Mouse (Mus musculus): Measurements from ENCODE around the gene Myo19. TPM values are rescaled to one million over a fixed set of nuclear protein-coding genes. Genes with fewer than 3 reads are reported as not detected.

Gene Myo19
- polyA plus RNA-seq, 1 experiment from 2014 or later: 10.9 TPM

DNA sequence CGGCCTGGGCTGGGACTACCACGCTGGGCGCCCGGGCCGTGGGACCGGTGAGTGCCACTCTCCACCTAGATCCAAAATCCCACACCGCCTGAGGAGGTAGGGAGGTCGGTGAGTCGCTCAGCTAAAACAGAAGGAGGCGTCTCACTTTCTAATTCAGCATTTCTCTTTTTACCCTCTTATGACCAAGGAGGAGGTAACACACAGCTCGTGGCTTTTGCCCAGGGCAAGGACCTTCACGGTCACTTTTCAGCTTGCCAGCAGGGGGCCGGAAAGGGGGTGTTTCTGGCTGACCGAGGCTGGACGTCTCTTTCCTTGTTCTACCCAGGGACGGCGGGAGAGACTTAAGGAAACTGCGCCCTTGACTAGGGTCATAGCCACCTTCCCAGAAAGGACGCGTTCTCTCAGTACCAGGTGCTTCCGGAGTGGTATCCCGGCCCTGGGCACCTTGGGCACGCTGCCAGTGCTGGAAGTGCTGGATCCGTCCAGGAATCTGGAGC lies 565 bp downstream of the Myo19 start:
- H3K4me2 ChIP-seq (ENCODE audit: low read depth, low read length): peak overlapping the region; percentile 73
- H3K27me3 ChIP-seq (replicated peaks; ENCODE audit: control insufficient read depth, insufficient read depth, low read length): no peaks in the 10 kb centered on the region
- peak; percentile 31 for ATAC-seq (ENCODE audit: low read depth)
- peak overlapping the region; percentile 92 for H3K27ac ChIP-seq (replicated peaks; ENCODE audit: low read depth, low read length)
- peaks cover 10% of the 10 kb centered on the region for H3K4me1 ChIP-seq (ENCODE audit: control insufficient read depth, insufficient read depth, low read length)
- under 1% methylated on average over 22 of the region's 24 CpGs for WGBS
- no peaks in the 10 kb centered on the region for H3K9me3 ChIP-seq (ENCODE audit: control insufficient read depth, low read length)
- H3K9ac ChIP-seq (ENCODE audit: low read depth, low read length): peak overlapping the region; percentile 77
- H3K36me3 ChIP-seq (ENCODE audit: control insufficient read depth, insufficient read depth, low read length): peaks cover 27% of the 10 kb centered on the region
- H3K4me3 ChIP-seq (ENCODE audit: low read depth, low read length): peak overlapping the region; percentile 75
- DNase-seq (ENCODE audit: low spot score): peak; percentile 59

GRCm38 (mm10) chr11:84880971-84881370 lies 1.0 kb downstream of the Myo19 start:
- DNase-seq (ENCODE audit: low spot score) (peak; percentile 62), ATAC-seq (ENCODE audit: low read depth) (peak; percentile 16; the same call in 1 of the 2 replicates)
- H3K4me3 ChIP-seq (ENCODE audit: low read depth, low read length): peak overlapping the region; percentile 75
- no peaks in the 10 kb centered on the region for H3K27me3 ChIP-seq (replicated peaks; ENCODE audit: control insufficient read depth, insufficient read depth, low read length)
- H3K4me2 ChIP-seq (ENCODE audit: low read depth, low read length): peak overlapping the region; percentile 73
- H3K4me1 ChIP-seq (ENCODE audit: control insufficient read depth, insufficient read depth, low read length): peaks cover 10% of the 10 kb centered on the region
- no peaks in the 10 kb centered on the region for H3K9me3 ChIP-seq (ENCODE audit: control insufficient read depth, low read length)
- peak overlapping the region; percentile 92 for H3K27ac ChIP-seq (replicated peaks; ENCODE audit: low read depth, low read length)
- H3K9ac ChIP-seq (ENCODE audit: low read depth, low read length): peak overlapping the region; percentile 77
- H3K36me3 ChIP-seq (ENCODE audit: control insufficient read depth, insufficient read depth, low read length): peaks cover 30% of the 10 kb centered on the region
- WGBS: 40% methylated on average over 9 of the region's 9 CpGs

DNA sequence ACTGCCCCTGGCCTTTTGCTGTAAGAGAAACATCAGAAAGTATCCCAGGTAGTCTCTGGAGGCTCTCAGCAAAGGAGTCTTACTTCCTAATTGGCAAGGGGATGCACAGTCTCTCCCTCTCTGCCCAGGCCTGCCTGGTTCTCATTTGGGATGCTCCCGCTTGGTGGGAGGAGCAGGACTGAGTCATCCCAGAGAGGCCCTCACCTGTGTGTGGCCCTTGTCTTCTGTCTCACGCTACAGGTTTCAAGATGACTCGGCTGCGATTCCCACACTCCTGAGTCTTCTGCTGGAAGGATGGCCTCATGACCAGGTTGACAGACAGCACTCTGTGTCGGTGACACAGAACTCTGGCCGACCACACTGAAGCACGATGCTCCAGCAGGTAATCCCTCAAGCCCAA lies 2.4 kb downstream of the Myo19 start:
- 91% methylated on average over 7 of the region's 7 CpGs for WGBS
- Histone ChIP-seq H3K27ac (replicated peaks; ENCODE audit: low read depth, low read length) (no peak overlapping the region), H3K4me2 (ENCODE audit: low read depth, low read length) (no peak overlapping the region), H3K4me3 (ENCODE audit: low read depth, low read length) (no peak overlapping the region), H3K9ac (ENCODE audit: low read depth, low read length) (no peak overlapping the region), H3K27me3 (replicated peaks; ENCODE audit: control insufficient read depth, insufficient read depth, low read length) (no peaks in the 10 kb centered on the region), H3K9me3 (ENCODE audit: control insufficient read depth, low read length) (no peaks in the 10 kb centered on the region), H3K36me3 (ENCODE audit: control insufficient read depth, insufficient read depth, low read length) (peaks cover 43% of the 10 kb centered on the region), H3K4me1 (ENCODE audit: control insufficient read depth, insufficient read depth, low read length) (peaks cover 10% of the 10 kb centered on the region)
- ATAC-seq (ENCODE audit: low read depth) (no peak), DNase-seq (ENCODE audit: low spot score) (no peak)

DNA sequence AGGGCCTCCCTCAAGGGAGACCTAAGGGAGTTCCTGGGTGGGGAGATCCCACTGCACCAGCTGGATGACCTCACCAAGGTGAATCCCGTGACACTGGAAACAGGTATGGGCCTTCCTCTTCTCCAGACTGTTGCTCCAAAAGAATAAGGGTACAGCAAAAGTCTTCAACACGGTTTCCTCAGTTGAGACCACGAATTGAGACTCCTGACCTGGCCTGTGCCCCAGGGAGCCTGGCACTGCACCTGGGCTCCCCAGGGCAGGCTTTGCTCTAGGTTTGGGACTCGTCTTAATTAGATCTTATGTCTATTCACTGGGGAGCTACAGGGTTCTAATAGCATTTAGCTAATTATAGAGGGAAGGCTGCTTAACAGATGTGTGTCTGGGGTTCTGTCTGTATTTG lies 5.3 kb downstream of the Myo19 start:
- Histone ChIP-seq H3K4me3 (ENCODE audit: low read depth, low read length) (no peak overlapping the region), H3K27me3 (replicated peaks; ENCODE audit: control insufficient read depth, insufficient read depth, low read length) (no peaks in the 10 kb centered on the region), H3K4me2 (ENCODE audit: low read depth, low read length) (no peak overlapping the region), H3K36me3 (ENCODE audit: control insufficient read depth, insufficient read depth, low read length) (peaks cover 67% of the 10 kb centered on the region), H3K27ac (replicated peaks; ENCODE audit: low read depth, low read length) (no peak overlapping the region), H3K4me1 (ENCODE audit: control insufficient read depth, insufficient read depth, low read length) (peaks cover 7% of the 10 kb centered on the region; the same call in 1 of the 2 replicates), H3K9me3 (ENCODE audit: control insufficient read depth, low read length) (no peaks in the 10 kb centered on the region), H3K9ac (ENCODE audit: low read depth, low read length) (no peak overlapping the region)
- 68% methylated on average over 4 of the region's 4 CpGs for WGBS
- DNase-seq (ENCODE audit: low spot score) (peak; percentile 9), ATAC-seq (ENCODE audit: low read depth) (peak; percentile 54; the same call in 1 of the 2 replicates)

DNA sequence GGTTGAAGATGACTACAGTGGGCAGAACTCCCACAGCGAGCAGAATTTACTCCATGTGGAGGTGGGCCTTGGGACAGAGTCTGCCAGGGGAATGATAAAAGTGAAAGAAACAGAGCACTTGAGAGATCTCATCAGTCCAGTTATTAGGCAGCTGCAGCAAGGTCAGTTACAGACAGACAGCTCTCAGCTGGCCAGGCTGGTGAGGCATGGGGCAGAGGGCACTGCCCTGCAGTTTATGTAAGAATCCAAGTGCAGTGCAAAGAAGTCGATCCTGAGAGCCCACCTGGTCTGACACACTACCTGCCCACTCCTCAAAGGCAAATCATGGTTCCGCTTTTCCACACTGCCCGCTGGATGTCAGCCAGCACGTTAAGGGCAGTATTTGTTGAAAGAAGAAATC lies 6.3 kb downstream of the Myo19 start:
- WGBS: 85% methylated on average over 5 of the region's 5 CpGs
- DNase-seq (ENCODE audit: low spot score) (no peak), ATAC-seq (ENCODE audit: low read depth) (no peak)
- Histone ChIP-seq H3K9ac (ENCODE audit: low read depth, low read length) (no peak overlapping the region), H3K4me1 (ENCODE audit: control insufficient read depth, insufficient read depth, low read length) (peaks cover 2% of the 10 kb centered on the region; the same call in 1 of the 2 replicates), H3K4me3 (ENCODE audit: low read depth, low read length) (no peak overlapping the region), H3K36me3 (ENCODE audit: control insufficient read depth, insufficient read depth, low read length) (peaks cover 73% of the 10 kb centered on the region), H3K27me3 (replicated peaks; ENCODE audit: control insufficient read depth, insufficient read depth, low read length) (no peaks in the 10 kb centered on the region), H3K27ac (replicated peaks; ENCODE audit: low read depth, low read length) (no peak overlapping the region), H3K4me2 (ENCODE audit: low read depth, low read length) (no peak overlapping the region), H3K9me3 (ENCODE audit: control insufficient read depth, low read length) (no peaks in the 10 kb centered on the region)

- H3K36me3 ChIP-seq (ENCODE audit: control insufficient read depth, insufficient read depth, low read length): peaks cover 80% of the 10 kb centered on the region
Measured at GRCm38 (mm10) chr11:84886767-84887511, 7.0 kb downstream of the Myo19 start.

GRCm38 (mm10) chr11:84888025-84888424 lies 8.1 kb downstream of the Myo19 start:
- H3K27ac ChIP-seq (replicated peaks; ENCODE audit: low read depth, low read length): no peak overlapping the region
- H3K4me2 ChIP-seq (ENCODE audit: low read depth, low read length): no peak overlapping the region
- no peak overlapping the region for H3K9ac ChIP-seq (ENCODE audit: low read depth, low read length)
- ATAC-seq (ENCODE audit: low read depth) (no peak), DNase-seq (ENCODE audit: low spot score) (no peak)
- no peaks in the 10 kb centered on the region for H3K4me1 ChIP-seq (ENCODE audit: control insufficient read depth, insufficient read depth, low read length)
- H3K36me3 ChIP-seq (ENCODE audit: control insufficient read depth, insufficient read depth, low read length): peaks cover 88% of the 10 kb centered on the region
- no peaks in the 10 kb centered on the region for H3K9me3 ChIP-seq (ENCODE audit: control insufficient read depth, low read length)
- H3K4me3 ChIP-seq (ENCODE audit: low read depth, low read length): no peak overlapping the region
- no peaks in the 10 kb centered on the region for H3K27me3 ChIP-seq (replicated peaks; ENCODE audit: control insufficient read depth, insufficient read depth, low read length)
- WGBS: 98% methylated on average over 8 of the region's 8 CpGs

More at GRCm38 (mm10) chr11:84886767-84887511, 7.0 kb downstream of the Myo19 start:
- Histone ChIP-seq H3K4me2 (ENCODE audit: low read depth, low read length) (no peak overlapping the region), H3K4me3 (ENCODE audit: low read depth, low read length) (no peak overlapping the region), H3K4me1 (ENCODE audit: control insufficient read depth, insufficient read depth, low read length) (no peaks in the 10 kb centered on the region), H3K9ac (ENCODE audit: low read depth, low read length) (no peak overlapping the region), H3K9me3 (ENCODE audit: control insufficient read depth, low read length) (no peaks in the 10 kb centered on the region), H3K27ac (replicated peaks; ENCODE audit: low read depth, low read length) (no peak overlapping the region), H3K27me3 (replicated peaks; ENCODE audit: control insufficient read depth, insufficient read depth, low read length) (no peaks in the 10 kb centered on the region)
- DNase-seq (ENCODE audit: low spot score): no peak
- ATAC-seq (ENCODE audit: low read depth): no peak
- 92% methylated on average over 11 of the region's 11 CpGs for WGBS

GRCm38 (mm10) chr11:84889492-84889891 lies 9.5 kb downstream of the Myo19 start:
- DNase-seq (ENCODE audit: low spot score) (no peak), ATAC-seq (ENCODE audit: low read depth) (no peak)
- H3K4me3 ChIP-seq (ENCODE audit: low read depth, low read length): no peak overlapping the region
- H3K27me3 ChIP-seq (replicated peaks; ENCODE audit: control insufficient read depth, insufficient read depth, low read length): no peaks in the 10 kb centered on the region
- H3K27ac ChIP-seq (replicated peaks; ENCODE audit: low read depth, low read length): no peak overlapping the region
- no peak overlapping the region for H3K9ac ChIP-seq (ENCODE audit: low read depth, low read length)
- no peaks in the 10 kb centered on the region for H3K9me3 ChIP-seq (ENCODE audit: control insufficient read depth, low read length)
- H3K4me2 ChIP-seq (ENCODE audit: low read depth, low read length): no peak overlapping the region
- WGBS: 85% methylated on average over 2 of the region's 2 CpGs
- H3K36me3 ChIP-seq (ENCODE audit: control insufficient read depth, insufficient read depth, low read length): peaks cover 82% of the 10 kb centered on the region
- H3K4me1 ChIP-seq (ENCODE audit: control insufficient read depth, insufficient read depth, low read length): no peaks in the 10 kb centered on the region

DNA sequence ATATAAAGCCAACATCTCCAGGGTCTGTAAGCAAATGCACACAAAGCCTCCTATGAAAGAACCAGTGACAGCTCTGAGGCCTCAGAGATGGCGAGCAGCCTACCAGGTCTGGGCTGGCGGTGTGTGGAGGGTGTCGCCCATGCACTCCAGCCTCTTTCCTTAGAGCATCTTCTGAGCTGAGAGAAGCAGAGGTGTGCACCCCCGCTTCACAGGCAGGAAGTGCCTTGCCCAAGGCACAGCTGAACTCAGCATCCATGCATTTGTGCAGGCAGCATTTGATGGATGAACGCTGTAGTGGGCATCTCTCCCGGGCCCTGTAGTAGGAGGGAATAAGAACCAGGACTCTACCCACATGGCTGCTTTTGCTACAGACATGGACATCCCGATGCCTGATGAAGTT lies 11.8 kb downstream of the Myo19 start:
- no peak overlapping the region for H3K4me2 ChIP-seq (ENCODE audit: low read depth, low read length)
- 96% methylated on average over 7 of the region's 7 CpGs for WGBS
- ATAC-seq (ENCODE audit: low read depth) (no peak), DNase-seq (ENCODE audit: low spot score) (no peak)
- no peak overlapping the region for H3K9ac ChIP-seq (ENCODE audit: low read depth, low read length)
- H3K4me3 ChIP-seq (ENCODE audit: low read depth, low read length): no peak overlapping the region
- H3K27ac ChIP-seq (replicated peaks; ENCODE audit: low read depth, low read length): no peak overlapping the region
- no peaks in the 10 kb centered on the region for H3K4me1 ChIP-seq (ENCODE audit: control insufficient read depth, insufficient read depth, low read length)
- peaks cover 83% of the 10 kb centered on the region for H3K36me3 ChIP-seq (ENCODE audit: control insufficient read depth, insufficient read depth, low read length)
- H3K9me3 ChIP-seq (ENCODE audit: control insufficient read depth, low read length): no peaks in the 10 kb centered on the region
- no peaks in the 10 kb centered on the region for H3K27me3 ChIP-seq (replicated peaks; ENCODE audit: control insufficient read depth, insufficient read depth, low read length)

Data from embryonic facial prominence, embryonic 14.5 days (tissue).